Mouse (Mus musculus) MEL (cell line): Measurements from ENCODE around the gene Olfr1084.

Experiments used
- MYC ChIP-seq: IDR thresholded peaks from 2 replicates; pipeline ENCODE4 v1.6.1; 2011; ENCODE audit warnings: low read depth, mild to moderate bottlenecking, low read length, improper control_type of control experiment, moderate library complexity
- RCOR1 ChIP-seq: IDR thresholded peaks from 2 replicates; pipeline ENCODE4 v1.6.1; 2012; ENCODE audit warnings: low read depth, mild to moderate bottlenecking, inconsistent platforms, low read length, improper control_type of control experiment
- SIN3A ChIP-seq: IDR thresholded peaks from 2 replicates; pipeline ENCODE4 v1.6.1; 2012; ENCODE audit warnings: low read length, improper control_type of control experiment, inconsistent platforms
- TCF12 ChIP-seq: IDR thresholded peaks from 2 replicates; pipeline ENCODE4 v1.6.1; 2014; ENCODE audit warnings: low read depth, mild to moderate bottlenecking, inconsistent platforms, low read length, improper control_type of control experiment, moderate library complexity

DNA sequence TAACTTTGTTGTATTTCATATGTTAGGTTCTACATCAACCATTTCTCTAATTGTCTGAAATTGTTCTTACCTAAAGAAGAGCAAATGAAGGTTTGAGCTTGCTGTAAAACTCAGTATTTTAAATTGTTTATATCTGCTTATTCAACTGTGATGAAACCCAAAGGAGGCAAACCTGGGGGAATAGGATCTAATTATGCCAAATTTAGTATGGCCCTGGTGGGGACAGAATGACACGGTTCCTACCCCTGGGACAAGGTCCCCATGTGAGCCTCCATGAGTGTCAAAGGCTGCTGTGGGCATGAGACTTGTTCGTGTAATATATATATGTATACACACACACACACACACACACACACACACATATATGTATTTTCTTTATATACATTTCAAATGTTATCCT, 40.5 kb upstream of the Olfr1084 start, which contains the start of gene Olfr1086:
- TF ChIP-seq SIN3A (no peak), MYC (no peak), TCF12 (no peak), RCOR1 (no peak)
